Mouse (Mus musculus): ENCODE results near the gene 4930590J08Rik. TPM values are rescaled to one million over a fixed set of nuclear protein-coding genes. Genes with fewer than 3 reads are reported as not detected.
"Not testable (repeated sequence)": the region's sequence is repeated elsewhere in the genome, so short reads cannot be mapped to it uniquely, and the experiment has no call there.

4930590J08Rik gene
- total RNA-seq (2022), result 1 to 10 TPM; 2.5 to 3.8 (median 3.6) TPM

- DNase-seq (ENCODE audit: low spot score in 2 of 2), result not testable (repeated sequence)
Measured at GRCm38 (mm10) chr6:91902509-91902908, at the start of gene 4930590J08Rik. TSS of gene 4930590J08Rik (plus strand) at chr6:91902809.

- no peak for DNase-seq (ENCODE audit: low spot score in 2 of 2)
Measured at GRCm38 (mm10) chr6:91858339-91858738, 44.3 kb upstream of the 4930590J08Rik start.

GRCm38 (mm10) chr6:91862848-91863247 lies 39.8 kb upstream of the 4930590J08Rik start:
- DNase-seq (ENCODE audit: low spot score in 2 of 2), result no peak

- DNase-seq (ENCODE audit: low spot score in 2 of 2), result no peak
Measured at GRCm38 (mm10) chr6:91864595-91864994, 38.0 kb upstream of the 4930590J08Rik start.

- DNase-seq (ENCODE audit: low spot score in 2 of 2), result peak in 1 of 2 experiments; percentile 12
Measured at GRCm38 (mm10) chr6:91865601-91866000, 37.0 kb upstream of the 4930590J08Rik start.

DNA sequence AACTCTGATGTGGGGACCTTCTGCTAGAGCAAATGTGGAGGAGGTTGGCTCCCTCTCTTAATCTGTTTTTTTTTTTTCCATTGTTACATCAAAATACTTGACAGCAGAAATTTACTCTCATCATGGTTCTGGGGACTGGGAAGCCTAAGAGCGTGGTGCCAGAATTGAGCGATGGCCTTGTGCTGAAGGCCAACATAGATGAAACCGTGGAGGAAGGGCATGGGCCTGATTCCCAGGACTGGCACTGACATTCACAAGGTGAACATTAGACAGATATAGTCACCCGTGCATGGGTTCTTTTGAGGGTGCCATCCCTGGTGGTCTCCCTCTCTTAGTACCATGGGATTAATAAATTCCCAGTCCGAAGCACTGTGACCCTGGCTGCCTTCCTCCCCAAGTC lies 34.5 kb upstream of the 4930590J08Rik start:
- DNase-seq (ENCODE audit: low spot score in 2 of 2), result no peak

DNA sequence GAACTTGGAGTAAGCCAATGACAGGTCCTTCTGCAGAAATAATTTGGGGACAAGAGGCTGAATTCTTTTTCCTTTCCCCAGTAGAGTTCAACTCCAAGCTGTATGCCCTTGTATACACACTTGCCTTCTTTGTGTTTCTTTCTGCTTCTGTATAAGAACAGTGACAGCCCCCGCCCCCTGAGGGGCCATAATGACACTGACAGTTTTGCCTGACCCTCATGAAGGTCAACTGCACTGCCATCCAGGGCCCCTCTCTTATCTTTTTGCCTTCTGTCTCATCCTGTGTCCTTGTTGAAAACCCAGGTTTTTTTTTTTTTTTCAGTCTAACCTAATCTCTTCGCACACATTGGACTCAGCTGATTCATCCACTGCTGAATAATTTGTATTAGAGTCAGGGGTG lies 29.8 kb upstream of the 4930590J08Rik start:
- no peak for DNase-seq (ENCODE audit: low spot score in 2 of 2)

DNA sequence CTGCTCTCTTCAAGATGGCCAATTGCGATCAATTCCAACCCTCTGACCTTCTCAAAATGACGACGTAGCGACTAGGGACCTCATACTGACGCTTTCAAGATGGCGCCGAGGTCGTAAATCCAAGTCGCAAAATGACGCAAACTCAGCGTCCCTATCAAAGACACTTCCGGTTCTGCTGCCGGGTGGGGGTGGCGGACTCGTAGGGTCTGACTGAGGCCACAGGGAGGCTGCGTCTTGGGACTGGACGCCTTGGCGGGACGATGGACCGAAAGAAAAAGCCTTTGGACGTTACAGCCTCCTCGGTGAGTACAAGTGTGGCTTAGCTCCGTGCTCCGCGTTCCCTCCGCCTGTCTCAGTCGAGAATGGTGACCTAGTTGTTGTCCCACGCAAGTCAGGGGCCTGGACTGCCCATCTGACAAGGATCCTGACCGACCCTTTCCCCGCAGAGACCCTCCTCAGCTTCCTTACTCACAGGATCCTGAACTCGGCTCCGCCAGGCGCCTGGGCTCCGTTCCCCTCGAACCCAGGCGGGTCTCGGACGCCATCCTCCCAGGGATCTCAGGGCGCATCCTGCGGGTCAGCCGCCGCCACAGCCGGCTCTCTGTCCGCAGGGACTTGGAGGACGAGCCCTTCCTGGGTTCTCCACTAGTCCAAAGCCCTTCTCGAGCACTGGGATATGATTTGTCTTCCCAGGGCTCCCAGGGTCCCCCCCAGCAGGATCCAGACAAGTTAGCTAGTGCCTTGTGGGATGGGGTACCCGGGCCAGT lies 24.5 kb upstream of the 4930590J08Rik start, which contains the start of gene Ccdc174:
Gene Ccdc174, plus strand, starts transcription at position 169 of the 767 bp plus-strand sequence.
- DNase-seq (ENCODE audit: low spot score in 2 of 2), result peak; percentile 94 to 95

GRCm38 (mm10) chr6:91883859-91884258 lies 18.8 kb upstream of the 4930590J08Rik start:
- no peak for DNase-seq (ENCODE audit: low spot score in 2 of 2)

- DNase-seq (ENCODE audit: low spot score in 2 of 2), result no peak
Measured at GRCm38 (mm10) chr6:91889255-91889906, 13.2 kb upstream of the 4930590J08Rik start.

GRCm38 (mm10) chr6:91890615-91891014 lies 12.0 kb upstream of the 4930590J08Rik start:
- no peak for DNase-seq (ENCODE audit: low spot score in 2 of 2)

DNA sequence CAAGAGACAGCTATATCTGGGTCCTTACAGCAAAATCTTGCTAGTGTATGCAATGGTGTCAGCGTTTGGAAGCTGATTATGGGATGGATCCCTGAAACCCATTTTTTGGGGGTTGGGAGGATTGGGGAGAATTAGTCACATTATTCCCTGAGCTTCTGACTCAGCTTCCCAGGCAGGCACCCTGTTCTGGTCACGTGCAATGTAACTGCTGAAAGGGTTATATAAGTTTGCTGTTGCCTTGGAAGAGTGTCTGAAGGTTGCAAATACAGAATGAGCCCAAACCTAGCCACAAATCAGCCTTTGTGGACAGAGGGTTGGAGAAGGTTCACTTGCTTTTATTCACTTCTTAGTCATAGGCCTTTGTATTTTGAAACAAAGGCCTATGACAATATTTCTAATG lies 10.8 kb upstream of the 4930590J08Rik start:
- no peak for DNase-seq (ENCODE audit: low spot score in 2 of 2)

GRCm38 (mm10) chr6:91896783-91897182 lies 5.8 kb upstream of the 4930590J08Rik start:
- DNase-seq (ENCODE audit: low spot score in 2 of 2), result no peak

DNA sequence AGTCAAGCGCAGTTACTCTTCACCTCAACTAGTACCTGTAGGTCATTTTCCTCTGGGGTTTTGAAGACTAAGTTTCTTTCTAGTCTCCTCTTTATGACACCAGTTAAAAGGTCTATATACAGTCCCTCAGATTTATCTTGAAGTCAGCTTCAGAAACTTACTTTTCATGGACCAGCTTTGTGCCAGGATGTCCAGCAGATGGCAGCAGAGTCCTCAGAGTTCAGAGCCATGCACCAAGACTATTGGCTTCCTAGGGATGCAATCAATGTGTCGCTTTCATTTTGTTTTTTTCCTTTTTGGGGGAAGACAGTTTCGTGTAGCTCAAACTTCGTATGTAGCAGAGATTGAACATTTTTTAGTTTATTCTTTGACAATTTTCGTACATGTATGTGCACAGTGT lies 1.1 kb upstream of the 4930590J08Rik start:
- DNase-seq (ENCODE audit: low spot score in 2 of 2), result peak; percentile 39 to 79

- no peak for DNase-seq (ENCODE audit: low spot score in 2 of 2)
Measured at GRCm38 (mm10) chr6:91914011-91914410, 11.4 kb downstream of the 4930590J08Rik start.

GRCm38 (mm10) chr6:91917286-91917685 lies 14.7 kb downstream of the 4930590J08Rik start:
- DNase-seq (ENCODE audit: low spot score in 2 of 2), result peak; percentile 44 to 47

- DNase-seq (ENCODE audit: low spot score in 2 of 2), result no peak
Measured at GRCm38 (mm10) chr6:91917716-91918115, 15.1 kb downstream of the 4930590J08Rik start.

GRCm38 (mm10) chr6:91931231-91931630 lies 28.6 kb downstream of the 4930590J08Rik start:
- DNase-seq (ENCODE audit: low spot score in 2 of 2), result no peak

- no peak for DNase-seq (ENCODE audit: low spot score in 2 of 2)
Measured at GRCm38 (mm10) chr6:91938491-91938890, 35.9 kb downstream of the 4930590J08Rik start.

- DNase-seq (ENCODE audit: low spot score in 2 of 2), result no peak
Measured at GRCm38 (mm10) chr6:91948426-91948825, 45.8 kb downstream of the 4930590J08Rik start.

- DNase-seq (ENCODE audit: low spot score in 2 of 2), result not testable (repeated sequence)
Measured at GRCm38 (mm10) chr6:91958015-91958414, 55.4 kb downstream of the 4930590J08Rik start.

GRCm38 (mm10) chr6:91960028-91960811 lies 57.6 kb downstream of the 4930590J08Rik start:
- no peak for DNase-seq (ENCODE audit: low spot score in 2 of 2)

Data from layer of hippocampus, adult 8-10 months (tissue).